Mouse (Mus musculus): ENCODE measurements around the gene Ctbs.

GRCm38 (mm10) chr3:146407086-146407721 is 42.4 kb upstream of the Ctbs start:
- TF ChIP-seq POLR2A (IDR thresholded peaks at IDR 0.05; ENCODE audit: control insufficient read depth, low read depth, low read length): no peak
- TF ChIP-seq CTCF (IDR thresholded peaks at IDR 0.05; ENCODE audit: control insufficient read depth, insufficient read depth, insufficient replicate concordance, low read depth, low read length): no peak
